Mouse (Mus musculus) ES-E14 (cell line): ENCODE results near the gene Hdac7.

ENCODE experiments used
- CHD2 ChIP-seq: IDR thresholded peaks from 2 replicates; pipeline ENCODE4 v1.6.1; 2014; ENCODE audit warnings: mild to moderate bottlenecking, low read depth, low read length, inconsistent platforms
- HCFC1 ChIP-seq: IDR thresholded peaks from 2 replicates; pipeline ENCODE4 v1.6.1; 2012; ENCODE audit warnings: low read length, inconsistent platforms, borderline replicate concordance; ENCODE audit not compliant: insufficient read depth
- ZC3H11A ChIP-seq: IDR thresholded peaks from 2 replicates; pipeline ENCODE4 v1.6.1; 2012; ENCODE audit warnings: low read depth, mild to moderate bottlenecking, inconsistent platforms, low read length, borderline replicate concordance
- ZNF384 ChIP-seq: IDR thresholded peaks from 2 replicates; pipeline ENCODE4 v1.6.1; 2012; ENCODE audit warnings: low read depth, low read length, inconsistent platforms

GRCm38 (mm10) chr15:97796674-97797310 is 47.5 kb downstream of the Hdac7 start:
- TF ChIP-seq HCFC1 (no peak), ZC3H11A (no peak), ZNF384 (no peak), CHD2 (no peak)
